Mouse (Mus musculus): ENCODE results near the gene Csdc2. TPM values are rescaled to one million over a fixed set of nuclear protein-coding genes. Genes with fewer than 3 reads are reported as not detected.
"Not testable (repeated sequence)": the region's sequence is repeated elsewhere in the genome, so short reads cannot be mapped to it uniquely, and the experiment has no call there.

The Csdc2 gene
- total and polyA plus RNA-seq, 2 experiments from 2014 or later: 188 to 269 TPM

DNA sequence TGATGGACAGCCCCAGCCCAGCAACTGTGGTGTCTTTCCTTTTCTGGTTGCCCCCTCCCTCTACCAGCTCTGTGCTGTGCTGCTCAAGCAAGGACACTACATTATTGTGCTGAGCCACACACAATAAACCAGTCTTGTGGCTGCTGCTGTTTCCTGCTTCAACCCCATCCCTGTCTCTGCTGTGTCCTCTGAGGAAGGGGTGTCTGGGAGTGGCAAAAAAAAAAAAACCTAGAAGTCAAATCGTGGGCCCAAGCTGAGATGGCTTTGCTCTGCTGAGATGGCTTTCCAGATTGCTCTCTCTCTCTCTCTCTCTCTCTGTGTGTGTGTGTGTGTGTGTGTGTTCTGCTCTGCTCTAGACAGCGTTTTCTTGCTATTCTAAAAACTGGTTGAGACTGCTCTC, 31.9 kb downstream of the Csdc2 start:
- Histone ChIP-seq H3K9ac (replicated peaks; ENCODE audit: low read length) (no peak overlapping the region), H3K4me2 (ENCODE audit: low read depth, low read length) (no peak overlapping the region), H3K36me3 (ENCODE audit: insufficient read depth, low read length) (no peaks in the 10 kb centered on the region), H3K4me3 (ENCODE audit: low read length) (no peak overlapping the region), H3K27me3 (ENCODE audit: insufficient read depth, low read length) (no peaks in the 10 kb centered on the region), H3K4me1 (ENCODE audit: insufficient read depth, low read length) (no peaks in the 10 kb centered on the region), H3K27ac (no peak overlapping the region), H3K9me3 (ENCODE audit: low read length) (no peaks in the 10 kb centered on the region)
- 63% methylated on average over 2 of the region's 2 CpGs for WGBS
- no peak for TF ChIP-seq CTCF (IDR thresholded peaks at IDR 0.05; ENCODE audit: low read depth)
- DNase-seq (ENCODE audit: low spot score): no peak
- no peak for ATAC-seq

DNA sequence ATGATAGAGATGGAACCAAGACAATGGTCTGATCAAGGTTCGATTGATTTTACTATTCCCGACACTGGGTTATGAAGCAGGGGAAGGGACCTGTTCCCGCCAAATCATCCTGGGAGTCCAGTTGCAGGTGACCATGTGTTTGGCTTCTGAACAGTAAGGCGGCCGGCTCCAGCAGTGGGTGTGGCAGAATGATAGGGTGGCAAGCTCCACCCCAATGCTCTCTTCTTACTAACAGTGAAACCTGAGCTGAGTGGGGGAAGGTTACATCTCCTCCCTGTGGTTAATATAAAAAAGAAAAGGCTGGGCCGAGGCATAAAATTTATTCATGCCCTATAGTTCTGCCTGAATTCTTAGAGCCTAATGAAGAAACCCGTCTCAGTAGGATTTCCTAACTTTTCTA, 32.6 kb downstream of the Csdc2 start:
- TF ChIP-seq CTCF (IDR thresholded peaks at IDR 0.05; ENCODE audit: low read depth): no peak
- no peak overlapping the region for H3K9ac ChIP-seq (replicated peaks; ENCODE audit: low read length)
- no peaks in the 10 kb centered on the region for H3K36me3 ChIP-seq (ENCODE audit: insufficient read depth, low read length)
- 76% methylated on average over 7 of the region's 7 CpGs for WGBS
- ATAC-seq (no peak), DNase-seq (ENCODE audit: low spot score) (no peak)
- no peak overlapping the region for H3K4me2 ChIP-seq (ENCODE audit: low read depth, low read length)
- no peak overlapping the region for H3K27ac ChIP-seq
- no peaks in the 10 kb centered on the region for H3K9me3 ChIP-seq (ENCODE audit: low read length)
- no peak overlapping the region for H3K4me3 ChIP-seq (ENCODE audit: low read length)
- no peaks in the 10 kb centered on the region for H3K4me1 ChIP-seq (ENCODE audit: insufficient read depth, low read length)
- no peaks in the 10 kb centered on the region for H3K27me3 ChIP-seq (ENCODE audit: insufficient read depth, low read length)

DNA sequence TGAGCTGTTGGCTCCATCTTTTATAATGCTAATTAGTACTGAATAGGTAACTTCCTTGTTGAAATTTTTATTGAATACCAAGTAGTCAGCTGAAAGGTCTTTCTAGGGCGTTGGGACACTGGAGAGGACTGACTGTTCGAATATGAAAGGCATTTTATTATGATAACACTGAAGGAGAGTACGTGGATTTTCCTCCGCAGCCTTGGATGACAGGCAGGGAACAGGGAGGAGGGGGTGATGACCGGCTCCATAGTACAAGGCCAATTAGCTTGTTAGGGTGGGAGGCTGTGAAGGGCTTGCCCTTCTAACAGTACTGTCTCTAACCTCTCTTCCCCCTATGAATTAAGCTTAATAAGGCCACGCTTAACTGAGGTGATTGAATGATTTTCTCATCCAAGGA, 33.1 kb downstream of the Csdc2 start:
- not testable (repeated sequence) for ATAC-seq

DNA sequence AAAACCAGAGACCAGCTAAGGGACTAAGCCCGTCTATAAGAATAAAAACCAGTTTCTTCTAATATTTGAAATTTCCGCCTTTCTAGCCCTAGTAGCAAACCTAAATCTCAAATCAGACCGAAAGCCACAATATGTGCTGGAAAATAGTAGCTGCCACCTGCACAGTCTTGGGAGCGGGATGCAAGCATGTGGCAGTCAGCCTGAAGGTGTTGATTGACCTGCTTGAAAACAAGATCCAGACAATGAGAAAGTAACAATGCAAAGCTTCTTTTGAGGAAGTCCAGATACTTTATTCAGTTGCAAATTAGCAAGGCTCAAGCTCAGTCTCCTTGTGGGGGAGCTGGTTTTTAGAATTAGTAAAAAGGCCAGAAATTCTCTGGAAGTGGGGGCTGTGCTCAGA, 33.9 kb downstream of the Csdc2 start:
- DNase-seq (ENCODE audit: low spot score): not testable (repeated sequence)
- WGBS: 88% methylated on average over 4 of the region's 4 CpGs

More for the DNA sequence above, 33.1 kb downstream of the Csdc2 start:
- H3K9me3 ChIP-seq (ENCODE audit: low read length); H3K4me3 ChIP-seq (ENCODE audit: low read length); H3K4me1 ChIP-seq (ENCODE audit: insufficient read depth, low read length); H3K27me3 ChIP-seq (ENCODE audit: insufficient read depth, low read length); H3K9ac ChIP-seq (replicated peaks; ENCODE audit: low read length); DNase-seq (ENCODE audit: low spot score); H3K4me2 ChIP-seq (ENCODE audit: low read depth, low read length); H3K36me3 ChIP-seq (ENCODE audit: insufficient read depth, low read length); H3K27ac ChIP-seq: not testable (repeated sequence)
- WGBS: 66% methylated on average over 6 of the region's 6 CpGs

GRCm38 (mm10) chr15:81975156-81975555, 38.6 kb downstream of the Csdc2 start:
- ATAC-seq; H3K27me3 ChIP-seq (ENCODE audit: insufficient read depth, low read length); DNase-seq (ENCODE audit: low spot score): not testable (repeated sequence)

More for the DNA sequence above, 33.9 kb downstream of the Csdc2 start:
- H3K4me3 ChIP-seq (ENCODE audit: low read length); H3K4me1 ChIP-seq (ENCODE audit: insufficient read depth, low read length); H3K4me2 ChIP-seq (ENCODE audit: low read depth, low read length); H3K36me3 ChIP-seq (ENCODE audit: insufficient read depth, low read length); H3K27me3 ChIP-seq (ENCODE audit: insufficient read depth, low read length); H3K27ac ChIP-seq; ATAC-seq; H3K9ac ChIP-seq (replicated peaks; ENCODE audit: low read length); H3K9me3 ChIP-seq (ENCODE audit: low read length): not testable (repeated sequence)

DNA sequence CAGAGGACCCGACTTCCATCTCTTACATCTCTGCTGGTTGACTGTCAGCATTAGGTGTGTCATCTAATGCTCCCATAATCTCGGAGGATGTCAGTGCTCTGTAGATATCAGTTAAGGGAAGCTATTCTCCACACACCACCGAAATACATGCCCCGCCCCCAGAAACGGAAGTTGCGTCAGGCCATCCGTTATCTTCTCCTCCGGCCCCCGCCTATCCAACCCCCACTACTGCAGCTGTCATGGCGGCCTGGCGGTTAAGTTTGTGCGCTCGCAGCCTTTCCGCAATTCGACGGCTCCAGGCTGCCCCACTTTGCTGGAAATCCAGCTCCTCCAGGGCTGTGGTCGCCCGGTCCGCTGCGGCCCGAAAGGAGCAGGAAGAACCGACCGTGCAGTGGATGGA, 43.8 kb downstream of the Csdc2 start, which contains the start of gene 1700029P11Rik:
TSS of gene 1700029P11Rik (plus strand) at position 220 of the 400 bp plus-strand sequence.
- Histone ChIP-seq H3K9me3 (ENCODE audit: low read length) (no peaks in the 10 kb centered on the region), H3K27ac (no peak within 1 kb of the TSS), H3K4me2 (ENCODE audit: low read depth, low read length) (no peak within 1 kb of the TSS), H3K9ac (replicated peaks; ENCODE audit: low read length) (no peak within 1 kb of the TSS), H3K27me3 (ENCODE audit: insufficient read depth, low read length) (no peaks in the 10 kb centered on the region), H3K4me3 (ENCODE audit: low read length) (no peak within 1 kb of the TSS), H3K4me1 (ENCODE audit: insufficient read depth, low read length) (no peaks in the 10 kb centered on the region), H3K36me3 (ENCODE audit: insufficient read depth, low read length) (no peaks in the 10 kb centered on the region)
- no peak for DNase-seq (ENCODE audit: low spot score)
- ATAC-seq: no peak
- 97% methylated on average over 23 of the region's 23 CpGs for WGBS
- no peak for TF ChIP-seq CTCF (IDR thresholded peaks at IDR 0.05; ENCODE audit: low read depth)

More at GRCm38 (mm10) chr15:81975156-81975555, 38.6 kb downstream of the Csdc2 start:
- 88% methylated on average over 8 of the region's 8 CpGs for WGBS
- not testable (repeated sequence) for H3K4me3 ChIP-seq (ENCODE audit: low read length); H3K9ac ChIP-seq (replicated peaks; ENCODE audit: low read length); H3K4me2 ChIP-seq (ENCODE audit: low read depth, low read length); H3K27ac ChIP-seq; H3K36me3 ChIP-seq (ENCODE audit: insufficient read depth, low read length); H3K9me3 ChIP-seq (ENCODE audit: low read length); H3K4me1 ChIP-seq (ENCODE audit: insufficient read depth, low read length)

DNA sequence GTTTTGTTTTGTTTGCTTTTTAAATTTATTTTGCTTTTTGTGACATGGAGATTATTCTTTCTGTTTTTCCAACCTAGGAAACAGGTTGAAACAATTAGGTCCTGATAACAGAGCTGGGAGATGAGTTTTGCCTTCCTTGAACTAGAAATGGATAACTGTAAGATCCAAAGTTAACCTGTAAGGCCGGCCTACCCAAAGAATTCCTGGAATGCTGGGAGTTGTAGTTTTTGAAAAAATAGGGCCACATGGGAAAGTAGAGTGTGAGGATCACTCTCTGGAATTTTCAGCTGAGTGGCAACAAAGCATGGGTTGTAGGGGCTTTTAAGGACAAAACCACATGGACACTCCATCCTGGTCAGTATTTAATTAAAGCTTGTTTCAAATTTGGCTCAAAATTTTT, 45.6 kb downstream of the Csdc2 start:
- Histone ChIP-seq H3K9ac (replicated peaks; ENCODE audit: low read length) (no peak overlapping the region), H3K27ac (no peak overlapping the region), H3K36me3 (ENCODE audit: insufficient read depth, low read length) (no peaks in the 10 kb centered on the region), H3K4me1 (ENCODE audit: insufficient read depth, low read length) (no peaks in the 10 kb centered on the region), H3K4me3 (ENCODE audit: low read length) (no peak overlapping the region), H3K27me3 (ENCODE audit: insufficient read depth, low read length) (no peaks in the 10 kb centered on the region), H3K4me2 (ENCODE audit: low read depth, low read length) (no peak overlapping the region), H3K9me3 (ENCODE audit: low read length) (no peaks in the 10 kb centered on the region)
- DNase-seq (ENCODE audit: low spot score) (no peak), ATAC-seq (no peak)
- 61% methylated on average over 1 of the region's 1 CpGs for WGBS
- TF ChIP-seq CTCF (IDR thresholded peaks at IDR 0.05; ENCODE audit: low read depth): no peak
